Mouse (Mus musculus) midbrain, postnatal 0 days (tissue): ENCODE measurements around the gene Samsn1. TPM values are rescaled to one million over a fixed set of nuclear protein-coding genes. Genes with fewer than 3 reads are reported as not detected.

ENCODE experiments used
- ATAC-seq: fragments of 200-750 bp; cut with Nextera tagmentation; 2 replicates; pipeline ENCODE4 v1.8.0; 2017; ENCODE audit warnings: moderate number of reproducible peaks, mild to moderate bottlenecking, moderate TSS enrichment, moderate library complexity; ENCODE audit not compliant: low FRiP score
- DNase-seq: peaks from one replicate; pipeline ENCODE4 v3.0.0-alpha.2; 2015; ENCODE audit warnings: low spot score
- H3K27ac ChIP-seq: fragments of 300-500 bp; sonication (generic); 2 replicates; pipeline ENCODE4 v1.5.1; 2014; ENCODE audit warnings: low read depth, mild to moderate bottlenecking, low read length, mixed read lengths
- H3K27me3 ChIP-seq: fragments of 300-500 bp; sonication (generic); 2 replicates; pipeline ENCODE4 v1.6.1; 2014; ENCODE audit warnings: low read length, control low read depth, mixed read lengths; ENCODE audit not compliant: insufficient read depth
- H3K36me3 ChIP-seq: fragments of 300-500 bp; sonication (generic); 2 replicates; pipeline ENCODE4 v1.6.1; 2014; ENCODE audit warnings: low read length, control low read depth, mixed read lengths; ENCODE audit not compliant: insufficient read depth
- H3K4me1 ChIP-seq: fragments of 300-500 bp; sonication (generic); 2 replicates; pipeline ENCODE4 v1.6.1; 2014; ENCODE audit warnings: mild to moderate bottlenecking, control low read depth, antibody characterized with exemption, low read length, mixed read lengths; ENCODE audit not compliant: insufficient read depth
- H3K4me2 ChIP-seq: fragments of 300-500 bp; sonication (generic); 2 replicates; pipeline ENCODE4 v1.6.1; 2014; ENCODE audit warnings: low read depth, mild to moderate bottlenecking, low read length, mixed read lengths; ENCODE audit not compliant: poor library complexity, severe bottlenecking
- H3K4me3 ChIP-seq: fragments of 300-500 bp; sonication (generic); 2 replicates; pipeline ENCODE4 v1.5.1; 2014; ENCODE audit warnings: low read depth, mild to moderate bottlenecking, low read length, moderate library complexity
- H3K9ac ChIP-seq: fragments of 300-500 bp; sonication (generic); replicated peaks from 2 replicates; pipeline ENCODE4 v1.6.1; 2014; ENCODE audit warnings: mild to moderate bottlenecking, low read length, moderate library complexity, mixed read lengths; ENCODE audit not compliant: poor library complexity, severe bottlenecking
- H3K9me3 ChIP-seq: fragments of 300-500 bp; sonication (generic); 2 replicates; pipeline ENCODE4 v1.6.1; 2016; ENCODE audit warnings: low read length, control low read depth
- CTCF ChIP-seq: IDR thresholded peaks from 2 replicates; pipeline ENCODE4 v1.5.1; 2016; ENCODE audit warnings: antibody characterized with exemption, mild to moderate bottlenecking
- WGBS: fragments of 180-500 bp; shearing (Covaris S2); extraction: QIAGEN DNeasy Blood & Tissue Kit; methylation state at CpG from one replicate; pipeline ENCODE4 v1.1.7; 2014; 5-methylcytosine and 5-hydroxymethylcytosine counted together
- polyA plus RNA-seq: library from polyadenylated mRNA; unstranded; fragments of >200 nt; fragmentation: Nextera tagmentation; extraction: Ambion mirVana; gene quantifications from 2 replicates; pipeline ENCODE4 v1.2.1, GENCODE M21; 2015
- total RNA-seq: library from RNA; depleted of rRNA; stranded (reverse); fragments of >200 nt; gene quantifications from 2 replicates; pipeline ENCODE4 v1.2.3, GENCODE M21; 2014

Samsn1 gene
- total and polyA plus RNA-seq, 2 experiments from 2014 or later, result 1.0 to 2.3 TPM

DNA sequence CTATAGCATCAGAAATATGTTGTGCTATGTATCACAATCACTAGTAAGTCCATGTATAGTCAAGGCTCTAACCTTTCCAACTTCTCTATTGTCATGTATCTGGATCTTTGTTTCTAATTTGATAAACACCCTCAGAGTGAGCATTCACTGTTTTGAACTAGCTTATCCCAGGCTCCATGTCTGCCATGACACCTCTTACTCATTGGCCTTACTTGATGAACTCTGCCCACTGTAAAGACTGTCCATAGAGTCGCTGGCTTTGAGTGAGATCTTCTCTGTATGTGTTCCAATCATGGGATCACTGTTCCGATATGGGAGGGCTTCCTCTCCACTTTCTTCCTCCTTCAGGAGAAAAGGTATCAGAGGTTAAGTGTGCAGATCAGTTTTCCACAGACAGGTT lies 143.2 kb downstream of the Samsn1 start:
- Histone ChIP-seq H3K27me3 (no peaks in the 10 kb centered on the region), H3K9me3 (no peaks in the 10 kb centered on the region), H3K27ac (no peak overlapping the region), H3K4me1 (no peaks in the 10 kb centered on the region), H3K4me3 (no peak overlapping the region), H3K4me2 (no peak overlapping the region), H3K36me3 (no peaks in the 10 kb centered on the region), H3K9ac (no peak overlapping the region)
- WGBS, result 78% methylated on average over 2 of the region's 2 CpGs
- ATAC-seq (no peak), DNase-seq (no peak)
- TF ChIP-seq CTCF, result no peak

DNA sequence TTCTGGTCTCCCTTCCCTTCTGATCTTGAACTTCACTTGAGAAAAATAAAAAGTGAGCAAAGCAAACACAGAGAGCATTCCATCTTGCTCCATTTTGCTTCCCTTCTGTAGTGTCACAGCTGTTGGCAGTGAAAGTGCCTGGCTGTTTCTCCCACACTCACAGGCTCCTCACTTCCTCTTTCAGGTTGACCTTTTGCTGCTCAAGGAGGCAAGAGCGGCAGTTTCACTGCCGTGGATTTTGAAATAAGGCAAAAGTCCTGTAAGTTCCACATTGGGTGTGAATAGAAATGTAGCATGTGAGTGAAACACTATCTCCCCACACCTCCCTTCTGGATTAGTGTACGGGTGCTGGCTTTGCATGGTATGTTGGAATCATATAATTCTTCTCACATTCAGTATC lies 144.9 kb downstream of the Samsn1 start:
- DNase-seq (no peak), ATAC-seq (no peak)
- no peak overlapping the region for H3K9ac ChIP-seq
- H3K9me3 ChIP-seq, result no peaks in the 10 kb centered on the region
- no peaks in the 10 kb centered on the region for H3K36me3 ChIP-seq
- H3K4me1 ChIP-seq, result no peaks in the 10 kb centered on the region
- 72% methylated on average over 3 of the region's 3 CpGs for WGBS
- no peak overlapping the region for H3K27ac ChIP-seq
- no peak for TF ChIP-seq CTCF
- no peak overlapping the region for H3K4me3 ChIP-seq
- no peaks in the 10 kb centered on the region for H3K27me3 ChIP-seq
- no peak overlapping the region for H3K4me2 ChIP-seq

DNA sequence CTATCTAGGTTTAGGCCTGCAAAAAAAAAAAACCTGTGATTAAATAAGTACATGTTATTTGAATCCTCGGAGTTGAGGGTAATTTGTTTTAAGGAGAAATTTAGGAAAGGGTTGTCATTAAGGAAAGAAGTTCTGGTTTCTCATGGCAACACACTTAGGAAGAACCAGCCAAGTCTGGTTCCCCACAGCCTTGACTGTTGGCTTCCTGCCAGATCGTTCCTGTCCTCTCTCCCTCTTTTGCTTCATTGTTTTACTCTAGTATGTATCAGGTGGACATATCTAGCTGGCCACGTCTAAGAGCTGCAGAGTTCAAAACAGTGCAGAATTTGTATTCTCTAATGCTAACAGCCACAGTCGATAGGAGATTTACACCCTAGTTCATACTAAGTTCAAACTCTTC lies 146.2 kb downstream of the Samsn1 start:
- TF ChIP-seq CTCF, result no peak
- WGBS, result 81% methylated on average over 4 of the region's 4 CpGs
- H3K9me3 ChIP-seq, result no peaks in the 10 kb centered on the region

DNA sequence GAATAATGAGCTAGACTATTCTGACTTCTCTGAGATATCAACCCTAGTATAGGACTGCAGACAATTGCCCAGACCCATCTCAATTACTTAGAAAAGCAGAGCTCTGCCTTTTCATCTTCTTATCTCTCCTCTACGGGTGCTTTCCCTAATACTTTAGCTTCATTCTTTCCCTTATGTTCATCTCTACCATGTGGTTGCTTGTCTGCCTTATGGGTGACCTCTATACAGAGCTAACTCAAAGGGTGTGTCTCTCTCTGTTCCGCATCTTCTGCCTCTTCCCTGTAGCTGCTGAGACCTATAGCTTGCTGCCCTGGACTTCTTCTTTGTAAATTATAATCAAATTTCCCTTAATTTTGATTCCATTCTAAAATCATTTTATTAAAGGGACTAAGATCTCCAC lies 147.6 kb downstream of the Samsn1 start:
- no peak for ATAC-seq
- Histone ChIP-seq H3K9me3 (no peaks in the 10 kb centered on the region), H3K4me2 (no peak overlapping the region), H3K27ac (no peak overlapping the region), H3K4me3 (no peak overlapping the region), H3K4me1 (no peaks in the 10 kb centered on the region), H3K36me3 (no peaks in the 10 kb centered on the region), H3K9ac (no peak overlapping the region), H3K27me3 (no peaks in the 10 kb centered on the region)
- 73% methylated on average over 2 of the region's 2 CpGs for WGBS
- TF ChIP-seq CTCF, result no peak
- DNase-seq, result no peak

More for the DNA sequence above, 146.2 kb downstream of the Samsn1 start:
- Histone ChIP-seq H3K27me3 (no peaks in the 10 kb centered on the region), H3K4me3 (no peak overlapping the region), H3K4me2 (no peak overlapping the region), H3K27ac (no peak overlapping the region), H3K36me3 (no peaks in the 10 kb centered on the region), H3K9ac (no peak overlapping the region), H3K4me1 (no peaks in the 10 kb centered on the region)
- DNase-seq, result peak; percentile 23
- no peak for ATAC-seq

- DNase-seq (no peak), ATAC-seq (no peak)
- Histone ChIP-seq H3K9ac (no peak overlapping the region), H3K36me3 (no peaks in the 10 kb centered on the region), H3K4me3 (no peak overlapping the region), H3K4me2 (no peak overlapping the region), H3K4me1 (no peaks in the 10 kb centered on the region), H3K27ac (no peak overlapping the region), H3K27me3 (no peaks in the 10 kb centered on the region), H3K9me3 (no peaks in the 10 kb centered on the region)
- WGBS, result 77% methylated on average over 8 of the region's 8 CpGs
- no peak for TF ChIP-seq CTCF
These were observed 149.8 kb downstream of the Samsn1 start for GRCm38 (mm10) chr16:75872241-75872640.

- ATAC-seq (no peak), DNase-seq (no peak)
- H3K27me3 ChIP-seq, result no peaks in the 10 kb centered on the region
- H3K4me1 ChIP-seq, result no peaks in the 10 kb centered on the region
- H3K4me2 ChIP-seq, result no peak overlapping the region
- H3K27ac ChIP-seq, result no peak overlapping the region
- H3K4me3 ChIP-seq, result no peak overlapping the region
- no peaks in the 10 kb centered on the region for H3K36me3 ChIP-seq
- no peak overlapping the region for H3K9ac ChIP-seq
- WGBS, result 88% methylated on average over 6 of the region's 6 CpGs
- no peak for TF ChIP-seq CTCF
- no peaks in the 10 kb centered on the region for H3K9me3 ChIP-seq
These were observed 154.7 kb downstream of the Samsn1 start for GRCm38 (mm10) chr16:75867400-75867799.
